Mouse (Mus musculus) heart, postnatal 10 days (tissue): Measurements from ENCODE around the gene Pgp. TPM values are rescaled to one million over a fixed set of nuclear protein-coding genes. Genes with fewer than 3 reads are reported as not detected.
"Not testable (repeated sequence)": the region's sequence is repeated elsewhere in the genome, so short reads cannot be mapped to it uniquely, and the experiment has no call there.

Source experiments
- DNase-seq, 2 experiments: peaks; one replicate each; pipeline ENCODE4 v3.0.0; 2021
- intact Hi-C: fragments of 180-260 bp; cut with DNase I; formaldehyde crosslinking; loops from one replicate; pipeline ENCODE4 v1.15.1; 2025
- total RNA-seq, 2 experiments: library from RNA; stranded (reverse); gene quantifications; 2 replicates each; pipeline ENCODE4 v1.2.3; 2021

The Pgp gene
- total RNA-seq, 2 experiments from 2014 or later: 38.5 to 39.9 TPM

- DNase-seq, intact Hi-C loops: not testable (repeated sequence)
Observed at GRCm38 (mm10) chr17:24455523-24456206, 14.5 kb upstream of the Pgp start.

- intact Hi-C loops: no loop called here
- no peak for DNase-seq
Observed at GRCm38 (mm10) chr17:24461580-24461979, 8.6 kb upstream of the Pgp start.

GRCm38 (mm10) chr17:24462932-24463331 is 7.3 kb upstream of the Pgp start:
- intact Hi-C loops: no loop called here
- no peak for DNase-seq

GRCm38 (mm10) chr17:24463374-24464133 is 6.6 kb upstream of the Pgp start:
- intact Hi-C loops: no loop called here
- DNase-seq: no peak

- intact Hi-C loops: no loop called here
- no peak for DNase-seq
Observed at GRCm38 (mm10) chr17:24468636-24469246, 1.5 kb upstream of the Pgp start.

- intact Hi-C loops: no loop called here
- DNase-seq: no peak
Observed at GRCm38 (mm10) chr17:24469336-24469909, 769 bp upstream of the Pgp start.

GRCm38 (mm10) chr17:24470701-24471527 is 722 bp downstream of the Pgp start:
- intact Hi-C loops: no loop called here
- DNase-seq: no peak

GRCm38 (mm10) chr17:24472512-24472911 is 2.3 kb downstream of the Pgp start:
- peak; percentile 69 to 70 for DNase-seq
- intact Hi-C loops: no loop called here

GRCm38 (mm10) chr17:24473612-24474275 is 3.6 kb downstream of the Pgp start, which contains the start of gene Bricd5:
Gene Bricd5, plus strand, starts transcription at chr17:24473884.
- no peak for DNase-seq
- intact Hi-C loops: no loop called here

- intact Hi-C loops: no loop called here
- DNase-seq: no peak
Observed at GRCm38 (mm10) chr17:24474557-24474956, 4.4 kb downstream of the Pgp start.

- DNase-seq: no peak
- intact Hi-C loops: loop anchor here (5.0 kb wide), 1 partner anchor 192 kb away; the partner anchor contains the start of gene Zfp598
Observed at GRCm38 (mm10) chr17:24475586-24475985, 5.4 kb downstream of the Pgp start.

- intact Hi-C loops: loop anchor here (5.0 kb wide), 1 partner anchor 191 kb away; the partner anchor contains the start of gene Zfp598
- no peak for DNase-seq
Observed at GRCm38 (mm10) chr17:24476022-24476776, 6.0 kb downstream of the Pgp start.

- DNase-seq: no peak
- intact Hi-C loops: loop anchor here (5.0 kb wide), 1 partner anchor 190 kb away; the partner anchor contains the start of gene Zfp598
Observed at GRCm38 (mm10) chr17:24477053-24477984, 7.1 kb downstream of the Pgp start.

- intact Hi-C loops: loop anchor here (2.0 to 5.0 kb wide), 2 partner anchors 35 to 189 kb away; partner anchors contain the start of gene Zfp598
- no peak for DNase-seq
Observed at GRCm38 (mm10) chr17:24477985-24478600, 7.9 kb downstream of the Pgp start.

- peak; percentile 98 to 99 for DNase-seq
- intact Hi-C loops: loop anchor here (2.0 to 5.0 kb wide), 2 partner anchors 34 to 188 kb away; partner anchors contain the start of gene Zfp598
Observed at GRCm38 (mm10) chr17:24478663-24479380, 8.6 kb downstream of the Pgp start, which contains the start of gene Mlst8. Gene Mlst8, minus strand, starts transcription at chr17:24479078.

- no peak for DNase-seq
- intact Hi-C loops: loop anchor here (2.0 to 5.0 kb wide), 2 partner anchors 33 to 188 kb away; partner anchors contain the start of gene Zfp598
Observed at GRCm38 (mm10) chr17:24479431-24479830, 9.2 kb downstream of the Pgp start.
